Mouse (Mus musculus) hindbrain, embryonic 14.5 days (tissue): Measurements from ENCODE around the gene Fam129b. TPM values are rescaled to one million over a fixed set of nuclear protein-coding genes. Genes with fewer than 3 reads are reported as not detected.

Experiments used
- ATAC-seq: fragments of 200-750 bp; cut with Nextera tagmentation; 2 replicates; pipeline ENCODE4 v1.8.0; 2017; ENCODE audit warnings: moderate number of reproducible peaks, mild to moderate bottlenecking, moderate TSS enrichment, moderate library complexity; ENCODE audit not compliant: low FRiP score
- DNase-seq: peaks from one replicate; pipeline ENCODE4 v3.0.0-alpha.2; 2015; ENCODE audit warnings: low spot score
- H3K27ac ChIP-seq: fragments of 300-500 bp; sonication (generic); 2 replicates; pipeline ENCODE4 v1.5.1; 2014; ENCODE audit warnings: mild to moderate bottlenecking, moderate library complexity
- H3K27me3 ChIP-seq: fragments of 300-500 bp; sonication (generic); 2 replicates; pipeline ENCODE4 v1.6.1; 2014; ENCODE audit warnings: mild to moderate bottlenecking, low read length, mixed read lengths; ENCODE audit not compliant: control insufficient read depth, insufficient read depth
- H3K36me3 ChIP-seq: fragments of 300-500 bp; sonication (generic); replicated peaks from 2 replicates; pipeline ENCODE4 v1.6.1; 2014; ENCODE audit not compliant: control insufficient read depth, insufficient read depth
- H3K4me1 ChIP-seq: fragments of 300-500 bp; sonication (generic); replicated peaks from 2 replicates; pipeline ENCODE4 v1.6.1; 2014; ENCODE audit warnings: antibody characterized with exemption, low read length, mixed read lengths; ENCODE audit not compliant: control insufficient read depth, insufficient read depth
- H3K4me2 ChIP-seq: fragments of 300-500 bp; sonication (generic); replicated peaks from 2 replicates; pipeline ENCODE4 v1.6.1; 2014; ENCODE audit warnings: mild to moderate bottlenecking, moderate library complexity
- H3K4me3 ChIP-seq: fragments of 300-500 bp; sonication (generic); replicated peaks from 2 replicates; pipeline ENCODE4 v1.5.1; 2014; ENCODE audit warnings: mild to moderate bottlenecking, low read length
- H3K9ac ChIP-seq: fragments of 300-500 bp; sonication (generic); 2 replicates; pipeline ENCODE4 v1.6.1; 2014
- H3K9me3 ChIP-seq: fragments of 300-500 bp; sonication (generic); 2 replicates; pipeline ENCODE4 v1.6.1; 2016; ENCODE audit warnings: low read length; ENCODE audit not compliant: control insufficient read depth
- WGBS: fragments of 180-500 bp; shearing (Covaris S2); extraction: QIAGEN DNeasy Blood & Tissue Kit; methylation state at CpG from one replicate; pipeline ENCODE4 v1.1.7; 2014; 5-methylcytosine and 5-hydroxymethylcytosine counted together
- polyA plus RNA-seq: library from polyadenylated mRNA; unstranded; fragments of >200 nt; fragmentation: Nextera tagmentation; extraction: Ambion mirVana; gene quantifications from 2 replicates; pipeline ENCODE4 v1.2.1, GENCODE M21; 2014

Fam129b gene
- polyA plus RNA-seq, 1 experiment from 2014 or later = 19.4 TPM

GRCm38 (mm10) chr2:32881054-32881453 lies 5.1 kb downstream of the Fam129b start:
- 21% methylated on average over 6 of the region's 6 CpGs for WGBS
- H3K36me3 ChIP-seq = no peaks in the 10 kb centered on the region
- H3K4me2 ChIP-seq = no peak overlapping the region; the same call in 1 of the 2 replicates
- H3K9me3 ChIP-seq = no peaks in the 10 kb centered on the region
- H3K4me3 ChIP-seq = no peak overlapping the region
- peak overlapping the region; percentile 2; the same call in 1 of the 2 replicates for H3K9ac ChIP-seq
- H3K27me3 ChIP-seq = no peaks in the 10 kb centered on the region
- ATAC-seq (no peak), DNase-seq (no peak)
- peak overlapping the region; percentile 36 for H3K27ac ChIP-seq
- peaks cover 51% of the 10 kb centered on the region for H3K4me1 ChIP-seq

GRCm38 (mm10) chr2:32881723-32882122 lies 5.8 kb downstream of the Fam129b start:
- Histone ChIP-seq H3K27me3 (no peaks in the 10 kb centered on the region), H3K9me3 (no peaks in the 10 kb centered on the region), H3K4me1 (peaks cover 51% of the 10 kb centered on the region), H3K27ac (peak overlapping the region; percentile 36; the same call in 1 of the 2 replicates), H3K4me3 (no peak overlapping the region), H3K4me2 (no peak overlapping the region), H3K36me3 (no peaks in the 10 kb centered on the region), H3K9ac (0 out of 2 replicates have a peak overlapping the region, but pooled peaks have one; percentile 2)
- WGBS = 45% methylated on average over 3 of the region's 3 CpGs
- no peak for DNase-seq
- no peak for ATAC-seq

- ATAC-seq = no peak
- no peak overlapping the region; the same call in 1 of the 2 replicates for H3K27ac ChIP-seq
- peaks cover 44% of the 10 kb centered on the region for H3K4me1 ChIP-seq
- H3K9me3 ChIP-seq = no peaks in the 10 kb centered on the region
- DNase-seq = no peak
- WGBS = 57% methylated on average over 20 of the region's 21 CpGs
- H3K4me3 ChIP-seq = no peak overlapping the region
- no peaks in the 10 kb centered on the region for H3K27me3 ChIP-seq
- H3K9ac ChIP-seq = no peak overlapping the region
- H3K36me3 ChIP-seq = no peaks in the 10 kb centered on the region
- H3K4me2 ChIP-seq = no peak overlapping the region
Observed at GRCm38 (mm10) chr2:32882283-32883043, 6.5 kb downstream of the Fam129b start.

- no peak for DNase-seq
- Histone ChIP-seq H3K36me3 (no peaks in the 10 kb centered on the region), H3K27ac (no peak overlapping the region), H3K4me3 (no peak overlapping the region), H3K9ac (no peak overlapping the region), H3K4me2 (no peak overlapping the region), H3K27me3 (no peaks in the 10 kb centered on the region), H3K4me1 (peaks cover 26% of the 10 kb centered on the region), H3K9me3 (no peaks in the 10 kb centered on the region)
- no peak for ATAC-seq
- WGBS = 39% methylated on average over 7 of the region's 7 CpGs
Observed at GRCm38 (mm10) chr2:32884745-32885144, 8.8 kb downstream of the Fam129b start.

GRCm38 (mm10) chr2:32888029-32888428 lies 12.1 kb downstream of the Fam129b start:
- ATAC-seq = no peak
- no peak for DNase-seq
- Histone ChIP-seq H3K4me1 (peaks cover 4% of the 10 kb centered on the region; the same call in 1 of the 2 replicates), H3K4me2 (no peak overlapping the region), H3K27me3 (no peaks in the 10 kb centered on the region), H3K9ac (no peak overlapping the region), H3K4me3 (no peak overlapping the region), H3K27ac (peak overlapping the region; percentile 66; the same call in 1 of the 2 replicates), H3K9me3 (no peaks in the 10 kb centered on the region), H3K36me3 (no peaks in the 10 kb centered on the region)
- 38% methylated on average over 9 of the region's 9 CpGs for WGBS

- no peak overlapping the region for H3K4me3 ChIP-seq
- peak overlapping the region; percentile 66; the same call in 1 of the 2 replicates for H3K27ac ChIP-seq
- H3K9me3 ChIP-seq = no peaks in the 10 kb centered on the region
- no peak overlapping the region for H3K9ac ChIP-seq
- 49% methylated on average over 3 of the region's 3 CpGs for WGBS
- no peaks in the 10 kb centered on the region for H3K27me3 ChIP-seq
- no peak for ATAC-seq
- no peak overlapping the region for H3K4me2 ChIP-seq
- peaks cover 4% of the 10 kb centered on the region; the same call in 1 of the 2 replicates for H3K4me1 ChIP-seq
- 0 out of 2 replicates have a peak, but pooled peaks cover 3% of the 10 kb centered on the region for H3K36me3 ChIP-seq
- no peak for DNase-seq
Observed at GRCm38 (mm10) chr2:32888551-32888950, 12.6 kb downstream of the Fam129b start.

- Histone ChIP-seq H3K27ac (no peak overlapping the region), H3K9me3 (no peaks in the 10 kb centered on the region), H3K9ac (no peak overlapping the region), H3K4me2 (no peak overlapping the region), H3K36me3 (0 out of 2 replicates have a peak, but pooled peaks cover 3% of the 10 kb centered on the region), H3K4me1 (peaks cover 6% of the 10 kb centered on the region; the same call in 1 of the 2 replicates), H3K27me3 (no peaks in the 10 kb centered on the region), H3K4me3 (no peak overlapping the region)
- 89% methylated on average over 3 of the region's 3 CpGs for WGBS
- no peak for ATAC-seq
- no peak for DNase-seq
Observed at GRCm38 (mm10) chr2:32890280-32890679, 14.4 kb downstream of the Fam129b start.

GRCm38 (mm10) chr2:32891278-32891677 lies 15.4 kb downstream of the Fam129b start:
- Histone ChIP-seq H3K4me2 (no peak overlapping the region), H3K9ac (no peak overlapping the region), H3K36me3 (0 out of 2 replicates have a peak, but pooled peaks cover 3% of the 10 kb centered on the region), H3K4me1 (peaks cover 16% of the 10 kb centered on the region), H3K27me3 (no peaks in the 10 kb centered on the region), H3K27ac (no peak overlapping the region), H3K4me3 (no peak overlapping the region), H3K9me3 (no peaks in the 10 kb centered on the region)
- DNase-seq (no peak), ATAC-seq (no peak)
- 78% methylated on average over 9 of the region's 9 CpGs for WGBS

- H3K9ac ChIP-seq = no peak overlapping the region
- H3K9me3 ChIP-seq = no peaks in the 10 kb centered on the region
- no peak overlapping the region for H3K27ac ChIP-seq
- no peak for ATAC-seq
- 0 out of 2 replicates have a peak, but pooled peaks cover 3% of the 10 kb centered on the region for H3K36me3 ChIP-seq
- H3K4me3 ChIP-seq = no peak overlapping the region
- H3K4me2 ChIP-seq = no peak overlapping the region
- no peak for DNase-seq
- WGBS = 92% methylated on average over 14 of the region's 14 CpGs
- no peaks in the 10 kb centered on the region for H3K27me3 ChIP-seq
- peaks cover 28% of the 10 kb centered on the region for H3K4me1 ChIP-seq
Observed at GRCm38 (mm10) chr2:32892490-32892889, 16.6 kb downstream of the Fam129b start.
